Mouse (Mus musculus) CH12.LX (cell line): ENCODE measurements around the gene Cep89. TPM values are rescaled to one million over a fixed set of nuclear protein-coding genes. Genes with fewer than 3 reads are reported as not detected.

Experiments
- DNase-seq: peaks from one replicate; pipeline ENCODE4 v3.0.0-alpha.2; 2013; ENCODE audit errors: extremely low read depth
- H3K27ac ChIP-seq: 2 replicates; pipeline ENCODE4 v1.5.1; 2012; ENCODE audit warnings: low read depth, mild to moderate bottlenecking, control low read depth, moderate library complexity; ENCODE audit not compliant: insufficient read depth
- H3K27me3 ChIP-seq: replicated peaks from 2 replicates; pipeline ENCODE3; 2012; ENCODE audit warnings: inconsistent platforms
- H3K36me3 ChIP-seq, 2 experiments: replicated peaks in 1 of 2; 2 replicates each; pipeline versions ENCODE3 to v1.6.1; 2012; ENCODE audit warnings: inconsistent platforms in 1 of 2, low read length in 1 of 2, mild to moderate bottlenecking in 1 of 2, mixed read lengths in 1 of 2, moderate library complexity in 1 of 2; ENCODE audit not compliant: control insufficient read depth in 1 of 2, insufficient read depth in 1 of 2
- H3K4me1 ChIP-seq, 2 experiments: 2 replicates each; pipeline ENCODE4 v1.6.1; 2012; ENCODE audit warnings: inconsistent platforms in 1 of 2, moderate library complexity in 1 of 2; ENCODE audit not compliant: insufficient read depth in 2 of 2, control insufficient read depth in 1 of 2
- H3K4me2 ChIP-seq: 2 replicates; pipeline ENCODE4 v1.6.1; 2012; ENCODE audit warnings: low read depth, mild to moderate bottlenecking, control low read depth; ENCODE audit not compliant: poor library complexity, insufficient read depth, severe bottlenecking
- H3K4me3 ChIP-seq, 3 experiments: fragments of 150-350 bp in 1 of 3; sonication (generic) in 1 of 3; replicated peaks in 1 of 3; 2 replicates each; pipeline versions ENCODE3 to v1.5.1; 2011 to 2012; ENCODE audit warnings: low read depth in 2 of 3, low read length in 2 of 3, mild to moderate bottlenecking in 2 of 3, moderate library complexity in 2 of 3, control low read depth in 1 of 3, improper control_type of control experiment in 1 of 3, inconsistent platforms in 1 of 3, mixed read lengths in 1 of 3; ENCODE audit not compliant: poor library complexity in 1 of 3
- H3K79me2 ChIP-seq: replicated peaks from 2 replicates; pipeline ENCODE4 v1.6.1; 2012; ENCODE audit warnings: mild to moderate bottlenecking, moderate library complexity; ENCODE audit not compliant: control insufficient read depth, poor library complexity, insufficient read depth, severe bottlenecking; ENCODE audit errors: extremely low read depth
- H3K9ac ChIP-seq: 2 replicates; pipeline ENCODE4 v1.6.1; 2012; ENCODE audit warnings: low read depth, mild to moderate bottlenecking, control low read depth, moderate library complexity; ENCODE audit not compliant: insufficient read depth
- H3K9me3 ChIP-seq: replicated peaks from 2 replicates; pipeline ENCODE3; 2012; ENCODE audit warnings: low read length, inconsistent platforms, mixed read lengths
- BHLHE40 ChIP-seq: IDR thresholded peaks from 2 replicates; pipeline ENCODE4 v1.6.1; 2011; ENCODE audit warnings: mild to moderate bottlenecking, low read depth, low read length, improper control_type of control experiment
- CHD1 ChIP-seq: IDR thresholded peaks from 2 replicates; pipeline ENCODE4 v1.6.1; 2012; ENCODE audit warnings: low read depth, low read length, improper control_type of control experiment, inconsistent platforms
- CTCF ChIP-seq, 2 experiments: IDR thresholded peaks in 1 of 2; conservative IDR thresholded peaks in 1 of 2; 2 replicates each; pipeline ENCODE4 v1.5.1; 2011 to 2012; ENCODE audit warnings: low read depth in 2 of 2, low read length in 2 of 2, improper control_type of control experiment in 1 of 2, inconsistent platforms in 1 of 2, mild to moderate bottlenecking in 1 of 2, moderate library complexity in 1 of 2
- E2F4 ChIP-seq: IDR thresholded peaks from 2 replicates; pipeline ENCODE4 v1.6.1; 2011; ENCODE audit warnings: low read depth, low read length, improper control_type of control experiment; ENCODE audit not compliant: insufficient replicate concordance
- ELF1 ChIP-seq: IDR thresholded peaks from 2 replicates; pipeline ENCODE4 v1.6.1; 2014; ENCODE audit warnings: low read depth, mild to moderate bottlenecking, inconsistent platforms, low read length, improper control_type of control experiment
- EP300 ChIP-seq: IDR thresholded peaks from 2 replicates; pipeline ENCODE4 v1.6.1; 2011; ENCODE audit warnings: low read length, improper control_type of control experiment
- ETS1 ChIP-seq: conservative IDR thresholded peaks from 2 replicates; pipeline ENCODE4 v1.6.1; 2012; ENCODE audit warnings: low read depth, mild to moderate bottlenecking, inconsistent platforms, low read length, improper control_type of control experiment, moderate library complexity
- GABPA ChIP-seq: IDR thresholded peaks from 2 replicates; pipeline ENCODE4 v1.6.1; 2012; ENCODE audit warnings: low read depth, low read length, improper control_type of control experiment, inconsistent platforms; ENCODE audit not compliant: insufficient replicate concordance
- HCFC1 ChIP-seq: IDR thresholded peaks from 2 replicates; pipeline ENCODE4 v1.6.1; 2012; ENCODE audit warnings: low read depth, mild to moderate bottlenecking, inconsistent platforms, low read length, improper control_type of control experiment
- IRF4 ChIP-seq: IDR thresholded peaks from 2 replicates; pipeline ENCODE4 v1.6.1; 2014; ENCODE audit warnings: low read depth, mild to moderate bottlenecking, inconsistent platforms, low read length, improper control_type of control experiment
- MAFK ChIP-seq: IDR thresholded peaks from 2 replicates; pipeline ENCODE4 v1.6.1; 2011; ENCODE audit warnings: low read length, improper control_type of control experiment; ENCODE audit not compliant: insufficient replicate concordance
- MAX ChIP-seq: IDR thresholded peaks from 2 replicates; pipeline ENCODE4 v1.6.1; 2011; ENCODE audit warnings: low read length, improper control_type of control experiment
- MAZ ChIP-seq: IDR thresholded peaks from 2 replicates; pipeline ENCODE4 v1.6.1; 2012; ENCODE audit warnings: low read depth, mild to moderate bottlenecking, inconsistent platforms, low read length, improper control_type of control experiment, moderate library complexity
- MXI1 ChIP-seq: IDR thresholded peaks from 2 replicates; pipeline ENCODE4 v1.6.1; 2011; ENCODE audit warnings: mild to moderate bottlenecking, low read depth, low read length, improper control_type of control experiment
- MYC ChIP-seq: IDR thresholded peaks from 2 replicates; pipeline ENCODE4 v1.6.1; 2011; ENCODE audit warnings: low read depth, mild to moderate bottlenecking, improper control_type of control experiment, low read length
- PAX5 ChIP-seq: IDR thresholded peaks from 2 replicates; pipeline ENCODE4 v1.6.1; 2012; ENCODE audit warnings: low read length, inconsistent platforms, mixed read lengths
- POLR2AphosphoS2 ChIP-seq: IDR thresholded peaks from 2 replicates; pipeline ENCODE4 v1.6.1; 2011; ENCODE audit warnings: low read depth, low read length, improper control_type of control experiment
- RAD21 ChIP-seq: IDR thresholded peaks from 2 replicates; pipeline ENCODE4 v1.6.1; 2011; ENCODE audit warnings: low read depth, mild to moderate bottlenecking, low read length, improper control_type of control experiment, moderate library complexity
- SIN3A ChIP-seq: IDR thresholded peaks from 2 replicates; pipeline ENCODE4 v1.6.1; 2012; ENCODE audit warnings: low read length, improper control_type of control experiment, inconsistent platforms
- SMC3 ChIP-seq: IDR thresholded peaks from 2 replicates; pipeline ENCODE4 v1.6.1; 2011; ENCODE audit warnings: low read depth, low read length, improper control_type of control experiment
- TBP ChIP-seq: conservative IDR thresholded peaks from 2 replicates; pipeline ENCODE4 v1.6.1; 2011; ENCODE audit warnings: low read depth, low read length, improper control_type of control experiment
- TCF12 ChIP-seq: IDR thresholded peaks from 2 replicates; pipeline ENCODE4 v1.6.1; 2014; ENCODE audit warnings: low read depth, mild to moderate bottlenecking, inconsistent platforms, low read length, improper control_type of control experiment
- USF2 ChIP-seq: conservative IDR thresholded peaks from 2 replicates; pipeline ENCODE4 v1.6.1; 2011; ENCODE audit warnings: low read depth, low read length, improper control_type of control experiment
- ZC3H11A ChIP-seq: IDR thresholded peaks from 2 replicates; pipeline ENCODE4 v1.6.1; 2012; ENCODE audit warnings: low read depth, mild to moderate bottlenecking, inconsistent platforms, low read length, improper control_type of control experiment
- ZKSCAN1 ChIP-seq: IDR thresholded peaks from 2 replicates; pipeline ENCODE4 v1.6.1; 2012; ENCODE audit warnings: low read depth, inconsistent platforms, low read length, improper control_type of control experiment, borderline replicate concordance
- ZMIZ1 ChIP-seq: IDR thresholded peaks from 2 replicates; pipeline ENCODE4 v1.6.1; 2012; ENCODE audit warnings: low read depth, mild to moderate bottlenecking, inconsistent platforms, low read length, improper control_type of control experiment
- ZNF384 ChIP-seq: IDR thresholded peaks from 2 replicates; pipeline ENCODE4 v1.6.1; 2012; ENCODE audit warnings: low read depth, low read length, improper control_type of control experiment, inconsistent platforms
- dilution Hi-C: fragments of 300-500 bp; cut with MboI; formaldehyde crosslinking; loops from 2 replicates; pipeline ENCODE4 v1.14.3; 2020; ENCODE audit warnings: low sequenced_read_pairs; ENCODE audit not compliant: extremely low pct_unique_long_range_greater_than_20kb, extremely low pct_ligation_motif_present
- in situ Hi-C: fragments of 300-500 bp; cut with MboI; formaldehyde crosslinking; loops from 3 replicates; pipeline ENCODE4 v1.14.3; 2019; ENCODE audit warnings: low sequenced_read_pairs, low pct_ligation_motif_present, low pct_unique_long_range_greater_than_20kb, mixed read lengths
- polyA plus RNA-seq: library from polyadenylated mRNA; unstranded; fragments of >175 nt; gene quantifications from 2 replicates; pipeline ENCODE4 v1.2.1, GENCODE M21; 2012; ENCODE audit warnings: low read depth; ENCODE audit not compliant: insufficient read length
- total RNA-seq, 2 experiments: library from RNA; depleted of rRNA; stranded (reverse); fragments of 300-350 nt in 1 of 2; fragments of >200 nt in 1 of 2; gene quantifications; 2 replicates each; pipeline ENCODE4 v1.2.3; 2012 to 2014

Gene Cep89
- total and polyA plus RNA-seq, 3 experiments = 5.2 to 25.4 (median 12.6) TPM

DNA sequence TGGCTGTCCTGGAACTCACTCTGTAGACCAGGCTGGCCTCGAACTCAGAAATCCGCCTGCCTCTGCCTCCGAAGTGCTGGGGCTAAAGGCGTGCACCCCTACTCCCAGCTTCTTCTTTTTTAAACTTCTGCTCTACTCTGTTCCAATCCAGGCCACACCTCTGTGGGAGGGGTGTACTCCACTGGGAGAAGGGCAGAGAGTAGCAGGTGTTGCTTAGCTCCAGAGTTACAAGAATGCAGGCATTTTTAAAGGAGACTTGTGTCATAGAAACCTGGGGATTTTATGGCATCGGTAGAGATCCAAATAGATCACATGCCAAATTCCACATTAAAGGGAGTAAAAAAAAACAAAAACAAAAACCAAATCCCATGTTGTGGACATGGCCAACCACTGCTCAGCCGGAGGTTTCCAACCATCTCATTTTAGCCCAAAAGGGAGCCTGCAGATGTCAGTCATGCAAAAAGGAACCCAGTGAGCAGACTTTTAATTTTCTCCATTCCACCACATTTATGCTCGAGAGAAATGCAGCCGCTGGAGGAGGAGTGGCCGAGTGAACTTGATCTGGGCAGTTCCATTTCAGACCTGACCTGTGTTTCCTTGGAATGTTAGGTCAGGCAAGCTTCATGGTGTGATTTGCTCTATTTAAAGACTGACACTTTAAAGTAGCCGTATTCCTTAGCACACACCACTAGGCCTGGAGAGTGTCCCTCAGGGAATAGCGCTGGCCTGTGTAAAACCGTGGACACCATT, 31.5 kb upstream of the Cep89 start:
- in situ Hi-C loops = no loop called here
- Histone ChIP-seq H3K27ac (no peak overlapping the region), H3K36me3 (no peaks in the 10 kb centered on the region), H3K27me3 (peaks cover 4% of the 10 kb centered on the region), H3K9me3 (peaks cover 4% of the 10 kb centered on the region), H3K4me1 (no peaks in the 10 kb centered on the region), H3K9ac (no peak overlapping the region), H3K4me2 (no peak overlapping the region), H3K4me3 (no peak overlapping the region), H3K79me2 (no peaks in the 10 kb centered on the region)
- DNase-seq = no peak
- TF ChIP-seq SIN3A (no peak), TCF12 (no peak), TBP (no peak), ZMIZ1 (no peak), BHLHE40 (no peak), ZKSCAN1 (no peak), ETS1 (no peak), ELF1 (no peak), CHD1 (no peak), E2F4 (no peak), MYC (no peak)
- dilution Hi-C loops = no loop called here

DNA sequence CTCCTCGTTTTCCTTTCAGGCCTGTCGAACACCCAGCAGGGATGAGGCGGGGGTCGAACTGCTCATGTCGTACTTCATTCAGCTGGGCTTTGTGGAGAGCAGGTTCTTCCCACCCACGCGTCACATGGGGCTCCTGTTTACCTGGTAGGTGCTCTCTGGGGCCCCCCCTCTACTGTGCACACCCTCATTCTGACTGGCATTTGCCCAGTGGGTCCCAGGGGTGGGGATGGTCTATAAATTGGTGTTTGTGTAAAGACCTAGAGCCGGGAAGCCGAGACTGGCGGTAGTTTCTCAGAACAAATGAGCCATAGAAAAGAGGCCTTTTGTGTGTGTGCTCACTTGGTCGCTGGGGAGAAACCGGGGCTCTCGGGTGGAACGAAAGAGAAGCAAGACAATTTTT, 25.7 kb upstream of the Cep89 start:
- dilution Hi-C loops (no loop called here), in situ Hi-C loops (no loop called here)
- no peaks in the 10 kb centered on the region for H3K79me2 ChIP-seq
- no peak for DNase-seq
- no peak overlapping the region for H3K9ac ChIP-seq
- H3K4me1 ChIP-seq = peaks cover 6 to 11% of the 10 kb centered on the region in 2 experiments
- peaks cover 4% of the 10 kb centered on the region for H3K9me3 ChIP-seq
- H3K36me3 ChIP-seq = no peaks in the 10 kb centered on the region
- TF ChIP-seq SIN3A (no peak), CTCF (conservative IDR thresholded peaks at IDR 0.05 in 1 of 2, IDR thresholded peaks at IDR 0.05 in 1 of 2; ENCODE audit: low read depth in 2 of 2, low read length in 2 of 2) (no peak), GABPA (no peak), ELF1 (no peak), MXI1 (no peak), ZNF384 (no peak), MAX (no peak), EP300 (no peak), HCFC1 (no peak), MAZ (no peak), MAFK (no peak), ZMIZ1 (no peak), TCF12 (no peak), RAD21 (no peak), POLR2AphosphoS2 (no peak), USF2 (no peak), PAX5 (no peak), IRF4 (no peak), ZC3H11A (no peak), SMC3 (no peak)
- no peaks in the 10 kb centered on the region for H3K27me3 ChIP-seq
- H3K4me2 ChIP-seq = no peak overlapping the region
- H3K27ac ChIP-seq = no peak overlapping the region
- no peak overlapping the region for H3K4me3 ChIP-seq
